Mouse (Mus musculus) gastrocnemius, postnatal 25 days (tissue): ENCODE data around the gene Slc38a7. TPM values are rescaled to one million over a fixed set of nuclear protein-coding genes. Genes with fewer than 3 reads are reported as not detected.
A peak's percentile ranks its signal among the peaks of the same experiment; 100 is the strongest.
"Not testable (repeated sequence)": the region's sequence is repeated elsewhere in the genome, so short reads cannot be mapped to it uniquely, and the experiment has no call there.

Experiments
- DNase-seq: peaks from one replicate; pipeline ENCODE4 v3.0.0; 2022
- total RNA-seq, 2 experiments: library from RNA; stranded (reverse); gene quantifications; 1 replicate in 1 of 2; 2 replicates in 1 of 2; pipeline ENCODE4 v1.2.3; 2021

Gene Slc38a7
- total RNA-seq, 2 experiments from 2014 or later = 4.5 to 5.5 TPM

- no peak for DNase-seq
Measured at GRCm38 (mm10) chr8:95850326-95850725, 3.0 kb downstream of the Slc38a7 start.

- no peak for DNase-seq
Measured at GRCm38 (mm10) chr8:95848734-95849464, 4.4 kb downstream of the Slc38a7 start.

- no peak for DNase-seq
Measured at GRCm38 (mm10) chr8:95848061-95848551, 5.2 kb downstream of the Slc38a7 start.

GRCm38 (mm10) chr8:95845026-95845425, 8.3 kb downstream of the Slc38a7 start:
- DNase-seq = no peak

GRCm38 (mm10) chr8:95843968-95844367, 9.4 kb downstream of the Slc38a7 start:
- no peak for DNase-seq

GRCm38 (mm10) chr8:95841436-95841835, 11.9 kb downstream of the Slc38a7 start:
- DNase-seq = no peak

- no peak for DNase-seq
Measured at GRCm38 (mm10) chr8:95839289-95839688, 14.1 kb downstream of the Slc38a7 start.

GRCm38 (mm10) chr8:95837266-95837665, 16.1 kb downstream of the Slc38a7 start:
- no peak for DNase-seq

- no peak for DNase-seq
Measured at GRCm38 (mm10) chr8:95835891-95836290, 17.4 kb downstream of the Slc38a7 start.

- DNase-seq = no peak
Measured at GRCm38 (mm10) chr8:95833435-95833984, 19.8 kb downstream of the Slc38a7 start.

GRCm38 (mm10) chr8:95832603-95833434, 20.5 kb downstream of the Slc38a7 start:
- peak; percentile 55 for DNase-seq

GRCm38 (mm10) chr8:95830144-95830543, 23.2 kb downstream of the Slc38a7 start:
- no peak for DNase-seq

GRCm38 (mm10) chr8:95825162-95825561, 28.2 kb downstream of the Slc38a7 start, which contains the start of gene Sap18b:
TSS of gene Sap18b (plus strand) at chr8:95825346.
- DNase-seq = not testable (repeated sequence)

- no peak for DNase-seq
Measured at GRCm38 (mm10) chr8:95822699-95823098, 30.6 kb downstream of the Slc38a7 start.

- no peak for DNase-seq
Measured at GRCm38 (mm10) chr8:95822096-95822495, 31.2 kb downstream of the Slc38a7 start.

GRCm38 (mm10) chr8:95821266-95821665, 32.1 kb downstream of the Slc38a7 start:
- DNase-seq = no peak

- DNase-seq = no peak
Measured at GRCm38 (mm10) chr8:95818211-95818610, 35.1 kb downstream of the Slc38a7 start.

- no peak for DNase-seq
Measured at GRCm38 (mm10) chr8:95817597-95817996, 35.7 kb downstream of the Slc38a7 start.

GRCm38 (mm10) chr8:95816044-95816708, 37.2 kb downstream of the Slc38a7 start:
- no peak for DNase-seq

GRCm38 (mm10) chr8:95810184-95810591, 43.2 kb downstream of the Slc38a7 start:
- DNase-seq = no peak

- no peak for DNase-seq
Measured at GRCm38 (mm10) chr8:95809116-95809515, 44.2 kb downstream of the Slc38a7 start.

- no peak for DNase-seq
Measured at GRCm38 (mm10) chr8:95808631-95809030, 44.7 kb downstream of the Slc38a7 start.
